Mouse (Mus musculus): Measurements from ENCODE around the gene Ugt2b1. TPM values are rescaled to one million over a fixed set of nuclear protein-coding genes. Genes with fewer than 3 reads are reported as not detected.
A peak's percentile ranks its signal among the peaks of the same experiment; 100 is the strongest.

The Ugt2b1 gene
- polyA plus RNA-seq, 1 experiment from 2014 or later = not detected

DNA sequence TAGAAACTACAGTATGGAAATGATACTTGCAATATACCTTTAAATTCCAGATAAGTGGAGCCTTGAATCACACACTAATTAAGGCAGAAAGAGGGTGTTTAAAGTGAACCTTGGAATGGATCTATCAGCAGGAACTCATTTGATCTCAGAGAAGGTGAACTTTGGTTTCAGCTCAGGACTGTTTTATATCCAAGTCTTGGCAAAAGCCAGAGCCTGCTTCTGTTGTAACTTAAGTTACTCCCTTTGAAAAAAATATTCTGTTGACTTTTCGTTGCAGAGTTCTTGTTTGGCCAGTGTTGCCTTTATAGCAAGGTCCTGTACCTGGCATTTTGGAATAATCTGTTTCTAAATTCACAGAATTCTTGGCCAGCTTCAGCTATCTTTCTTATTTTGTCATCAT, 15.6 kb downstream of the Ugt2b1 start:
- Histone ChIP-seq H3K9ac (ENCODE audit: low read depth, low read length) (no peak overlapping the region), H3K9me3 (ENCODE audit: control insufficient read depth, low read length) (no peaks in the 10 kb centered on the region), H3K4me1 (replicated peaks; ENCODE audit: control insufficient read depth, insufficient read depth, low read length) (no peaks in the 10 kb centered on the region), H3K4me3 (ENCODE audit: low read depth, low read length) (no peak overlapping the region), H3K36me3 (ENCODE audit: control insufficient read depth, insufficient read depth, low read length) (no peaks in the 10 kb centered on the region), H3K27me3 (ENCODE audit: control insufficient read depth, insufficient read depth, low read length) (no peaks in the 10 kb centered on the region), H3K27ac (ENCODE audit: low read depth, low read length) (no peak overlapping the region), H3K4me2 (replicated peaks; ENCODE audit: low read depth, low read length) (no peak overlapping the region)
- DNase-seq (ENCODE audit: low spot score) = no peak
- 84% methylated on average over 1 of the region's 1 CpGs for WGBS
- no peak for ATAC-seq (ENCODE audit: low FRiP score)

DNA sequence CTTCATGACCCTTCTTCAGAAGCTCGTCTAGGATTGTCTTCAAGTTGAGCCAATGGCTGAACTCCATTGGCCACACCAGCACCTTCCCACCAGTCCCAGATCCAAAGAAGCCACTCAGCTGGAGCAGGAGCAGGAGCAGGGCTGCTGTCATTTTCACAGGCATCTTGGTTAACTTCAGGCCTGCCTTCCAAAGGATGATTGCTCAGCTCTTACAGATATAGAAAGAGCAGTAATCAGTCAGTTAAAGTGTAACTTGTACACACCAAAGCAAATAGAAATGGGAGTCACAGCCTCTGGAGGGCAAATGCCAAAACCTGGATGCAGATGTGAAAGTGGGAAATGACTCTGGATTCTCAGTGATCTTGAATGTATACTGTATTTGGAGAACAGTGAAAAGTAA, 19.6 kb downstream of the Ugt2b1 start, which contains the start of gene Ugt2b34:
TSS of gene Ugt2b34 (minus strand) at position 180 of the 400 bp plus-strand sequence.
- ATAC-seq (ENCODE audit: low FRiP score) (no peak), DNase-seq (ENCODE audit: low spot score) (no peak)
- Histone ChIP-seq H3K9me3 (ENCODE audit: control insufficient read depth, low read length) (no peaks in the 10 kb centered on the region), H3K36me3 (ENCODE audit: control insufficient read depth, insufficient read depth, low read length) (no peaks in the 10 kb centered on the region), H3K27ac (ENCODE audit: low read depth, low read length) (no peak within 1 kb of the TSS), H3K4me1 (replicated peaks; ENCODE audit: control insufficient read depth, insufficient read depth, low read length) (no peaks in the 10 kb centered on the region), H3K27me3 (ENCODE audit: control insufficient read depth, insufficient read depth, low read length) (no peaks in the 10 kb centered on the region), H3K4me3 (ENCODE audit: low read depth, low read length) (no peak within 1 kb of the TSS), H3K9ac (ENCODE audit: low read depth, low read length) (no peak within 1 kb of the TSS), H3K4me2 (replicated peaks; ENCODE audit: low read depth, low read length) (no peak within 1 kb of the TSS)
- WGBS = 73% methylated on average over 1 of the region's 1 CpGs

DNA sequence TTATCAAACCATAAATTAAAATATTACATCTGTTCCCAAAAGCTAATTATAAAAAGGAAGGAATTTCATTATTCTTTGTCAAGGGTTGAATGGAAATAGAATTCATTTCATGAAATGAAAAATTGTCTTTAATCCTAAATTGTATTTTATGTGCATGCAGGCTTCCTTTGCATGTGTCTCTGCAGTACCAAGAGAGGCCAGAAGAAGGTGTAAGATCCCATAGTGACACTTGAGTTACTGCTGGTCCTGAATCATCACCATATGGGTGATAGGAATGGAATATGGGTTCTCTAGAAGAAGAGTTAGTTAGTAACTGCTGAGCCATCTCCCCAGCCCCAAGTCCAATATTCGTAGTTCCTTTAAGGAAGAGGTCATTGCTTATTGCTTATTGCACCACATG, 36.4 kb downstream of the Ugt2b1 start:
- ATAC-seq (ENCODE audit: low FRiP score) (no peak), DNase-seq (ENCODE audit: low spot score) (no peak)
- H3K9me3 ChIP-seq (ENCODE audit: control insufficient read depth, low read length) = no peaks in the 10 kb centered on the region
- H3K9ac ChIP-seq (ENCODE audit: low read depth, low read length) = no peak overlapping the region
- no peak overlapping the region for H3K27ac ChIP-seq (ENCODE audit: low read depth, low read length)
- H3K36me3 ChIP-seq (ENCODE audit: control insufficient read depth, insufficient read depth, low read length) = no peaks in the 10 kb centered on the region
- no peak overlapping the region for H3K4me3 ChIP-seq (ENCODE audit: low read depth, low read length)
- no peak overlapping the region for H3K4me2 ChIP-seq (replicated peaks; ENCODE audit: low read depth, low read length)
- H3K27me3 ChIP-seq (ENCODE audit: control insufficient read depth, insufficient read depth, low read length) = no peaks in the 10 kb centered on the region
- no peaks in the 10 kb centered on the region for H3K4me1 ChIP-seq (replicated peaks; ENCODE audit: control insufficient read depth, insufficient read depth, low read length)
- WGBS = 83% methylated on average over 1 of the region's 1 CpGs

DNA sequence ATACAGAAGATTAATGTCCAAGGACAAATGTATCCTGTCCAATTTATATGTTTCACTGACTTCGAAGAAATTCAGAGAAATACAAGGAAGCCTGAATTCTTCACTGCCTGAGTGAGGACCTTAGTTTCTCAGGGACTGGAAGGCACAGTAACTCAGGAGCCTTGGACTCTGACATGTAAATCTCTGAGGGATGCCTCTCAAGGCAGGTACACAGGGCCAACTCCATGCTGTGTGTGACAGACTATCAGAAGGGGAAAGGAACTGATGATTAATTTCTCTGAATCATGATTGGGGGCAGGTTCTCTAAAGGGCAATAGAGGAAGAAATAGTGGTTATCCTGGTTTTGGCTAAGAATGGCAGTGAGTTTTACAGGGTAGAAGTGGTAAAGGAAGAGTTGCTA, 37.9 kb downstream of the Ugt2b1 start:
- no peak overlapping the region for H3K4me2 ChIP-seq (replicated peaks; ENCODE audit: low read depth, low read length)
- no peaks in the 10 kb centered on the region for H3K36me3 ChIP-seq (ENCODE audit: control insufficient read depth, insufficient read depth, low read length)
- H3K4me3 ChIP-seq (ENCODE audit: low read depth, low read length) = no peak overlapping the region
- no peak for ATAC-seq (ENCODE audit: low FRiP score)
- no peaks in the 10 kb centered on the region for H3K9me3 ChIP-seq (ENCODE audit: control insufficient read depth, low read length)
- no peaks in the 10 kb centered on the region for H3K4me1 ChIP-seq (replicated peaks; ENCODE audit: control insufficient read depth, insufficient read depth, low read length)
- 82% methylated on average over 1 of the region's 1 CpGs for WGBS
- no peak overlapping the region for H3K9ac ChIP-seq (ENCODE audit: low read depth, low read length)
- no peak overlapping the region for H3K27ac ChIP-seq (ENCODE audit: low read depth, low read length)
- no peaks in the 10 kb centered on the region for H3K27me3 ChIP-seq (ENCODE audit: control insufficient read depth, insufficient read depth, low read length)
- DNase-seq (ENCODE audit: low spot score) = no peak

DNA sequence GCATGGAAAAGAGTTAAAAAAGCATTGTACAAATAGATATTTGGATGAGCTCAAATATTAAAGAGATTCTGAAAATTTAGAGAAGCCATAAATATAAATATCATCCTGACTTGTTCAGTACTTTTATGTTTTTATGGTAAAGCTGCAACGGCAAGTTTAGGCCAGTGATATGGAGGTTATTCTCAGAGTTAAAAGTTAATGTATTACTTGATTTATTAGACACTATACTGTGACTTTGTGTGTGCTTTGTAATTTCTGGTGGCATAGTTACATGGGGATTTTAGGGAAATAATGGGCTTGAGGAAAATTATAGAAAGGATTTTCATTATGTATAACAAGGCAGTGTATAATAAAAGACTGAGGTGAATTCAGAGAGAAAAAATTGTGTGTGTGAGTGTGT, 39.2 kb downstream of the Ugt2b1 start:
- no peak overlapping the region for H3K9ac ChIP-seq (ENCODE audit: low read depth, low read length)
- H3K36me3 ChIP-seq (ENCODE audit: control insufficient read depth, insufficient read depth, low read length) = no peaks in the 10 kb centered on the region
- no peaks in the 10 kb centered on the region for H3K4me1 ChIP-seq (replicated peaks; ENCODE audit: control insufficient read depth, insufficient read depth, low read length)
- no peak overlapping the region for H3K4me2 ChIP-seq (replicated peaks; ENCODE audit: low read depth, low read length)
- H3K9me3 ChIP-seq (ENCODE audit: control insufficient read depth, low read length) = no peaks in the 10 kb centered on the region
- DNase-seq (ENCODE audit: low spot score) (no peak), ATAC-seq (ENCODE audit: low FRiP score) (no peak)
- WGBS = 96% methylated on average over 1 of the region's 1 CpGs
- no peaks in the 10 kb centered on the region for H3K27me3 ChIP-seq (ENCODE audit: control insufficient read depth, insufficient read depth, low read length)
- H3K4me3 ChIP-seq (ENCODE audit: low read depth, low read length) = no peak overlapping the region
- H3K27ac ChIP-seq (ENCODE audit: low read depth, low read length) = no peak overlapping the region

DNA sequence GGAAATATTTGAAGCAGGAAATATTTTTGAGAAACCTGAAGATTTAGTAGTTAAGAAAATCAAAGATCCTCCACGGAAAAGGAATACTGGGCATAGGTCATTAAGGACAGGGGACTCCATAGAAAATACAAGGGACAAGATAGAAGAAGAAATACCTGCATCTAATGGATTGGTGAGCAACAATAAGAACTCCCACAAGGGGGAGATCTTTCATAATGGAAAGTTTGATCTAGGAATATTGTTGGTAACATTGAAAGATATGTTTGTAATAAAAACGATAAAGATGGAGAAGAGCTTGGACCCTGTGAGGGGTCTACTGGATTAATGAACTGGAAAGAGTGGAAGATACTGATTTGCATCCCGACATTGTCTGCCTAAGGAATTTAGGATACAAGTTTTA, 39.7 kb downstream of the Ugt2b1 start:
- Histone ChIP-seq H3K4me1 (replicated peaks; ENCODE audit: control insufficient read depth, insufficient read depth, low read length) (no peaks in the 10 kb centered on the region), H3K27me3 (ENCODE audit: control insufficient read depth, insufficient read depth, low read length) (no peaks in the 10 kb centered on the region), H3K4me2 (replicated peaks; ENCODE audit: low read depth, low read length) (no peak overlapping the region), H3K27ac (ENCODE audit: low read depth, low read length) (no peak overlapping the region), H3K9me3 (ENCODE audit: control insufficient read depth, low read length) (no peaks in the 10 kb centered on the region), H3K36me3 (ENCODE audit: control insufficient read depth, insufficient read depth, low read length) (no peaks in the 10 kb centered on the region), H3K9ac (ENCODE audit: low read depth, low read length) (no peak overlapping the region), H3K4me3 (ENCODE audit: low read depth, low read length) (no peak overlapping the region)
- WGBS = 61% methylated on average over 3 of the region's 3 CpGs
- DNase-seq (ENCODE audit: low spot score) (peak; percentile 5), ATAC-seq (ENCODE audit: low FRiP score) (no peak)

DNA sequence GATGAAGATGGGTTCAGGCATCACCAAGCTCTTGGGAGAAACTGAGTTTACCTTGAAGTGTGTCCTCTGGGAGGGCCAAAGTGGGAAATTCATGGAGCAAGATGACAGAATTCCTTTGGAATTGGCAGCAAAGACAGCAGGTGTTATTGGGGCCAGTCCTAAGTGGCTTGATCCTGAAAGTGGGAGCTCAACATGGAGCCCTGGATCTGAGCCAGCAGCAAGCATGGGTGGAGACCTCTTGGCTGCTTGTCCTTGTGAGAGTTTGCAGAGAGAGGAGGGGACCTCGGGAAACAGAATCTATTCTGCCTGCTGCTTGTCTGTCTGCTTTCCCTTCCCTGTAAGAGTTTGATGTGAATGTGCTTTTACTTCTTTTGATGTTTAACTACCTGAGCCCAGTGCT, 54.5 kb downstream of the Ugt2b1 start:
- 59% methylated on average over 1 of the region's 1 CpGs for WGBS
- Histone ChIP-seq H3K9me3 (ENCODE audit: control insufficient read depth, low read length) (no peaks in the 10 kb centered on the region), H3K27me3 (ENCODE audit: control insufficient read depth, insufficient read depth, low read length) (no peaks in the 10 kb centered on the region), H3K36me3 (ENCODE audit: control insufficient read depth, insufficient read depth, low read length) (no peaks in the 10 kb centered on the region), H3K4me3 (ENCODE audit: low read depth, low read length) (no peak overlapping the region), H3K4me2 (replicated peaks; ENCODE audit: low read depth, low read length) (no peak overlapping the region), H3K9ac (ENCODE audit: low read depth, low read length) (no peak overlapping the region), H3K27ac (ENCODE audit: low read depth, low read length) (no peak overlapping the region), H3K4me1 (replicated peaks; ENCODE audit: control insufficient read depth, insufficient read depth, low read length) (no peaks in the 10 kb centered on the region)
- no peak for DNase-seq (ENCODE audit: low spot score)
- ATAC-seq (ENCODE audit: low FRiP score) = no peak

Other genes with a start within 250 kb of the Ugt2b1 start
- gene Tmprss11e, start 180.7 kb downstream of the Ugt2b1 start, polyA plus RNA-seq (2014; fragmentation: Nextera tagmentation; extraction: Ambion mirVana) = not detected in 2 replicates
- 52.4 and 57.5 TPM in 2 replicates for gene Ythdc1, start 122.3 kb downstream of the Ugt2b1 start, polyA plus RNA-seq (2014; fragmentation: Nextera tagmentation; extraction: Ambion mirVana)
- 0.04 TPM in 1 of 2 replicates, not detected in the other for gene Ugt2b34, start 19.6 kb downstream of the Ugt2b1 start, polyA plus RNA-seq (2014; fragmentation: Nextera tagmentation; extraction: Ambion mirVana)
- gene Ugt2b35, start 74.3 kb upstream of the Ugt2b1 start, polyA plus RNA-seq (2014; fragmentation: Nextera tagmentation; extraction: Ambion mirVana) = not detected in 2 replicates
- gene Ugt2b36, start 166.0 kb upstream of the Ugt2b1 start, polyA plus RNA-seq (2014; fragmentation: Nextera tagmentation; extraction: Ambion mirVana) = not detected in 2 replicates
- not detected in 2 replicates for gene Ugt2b5, start 213.8 kb upstream of the Ugt2b1 start, polyA plus RNA-seq (2014; fragmentation: Nextera tagmentation; extraction: Ambion mirVana)